Mouse (Mus musculus) G1E (cell line): ENCODE data around the gene Vapa.

Source experiments
- CTCF ChIP-seq: IDR thresholded peaks from 2 replicates; pipeline ENCODE4 v1.5.1; 2012; ENCODE audit warnings: low read depth, low read length, inconsistent platforms, mixed read lengths
- GATA1 ChIP-seq: IDR thresholded peaks from 2 replicates; pipeline ENCODE4 v1.6.1; 2012; ENCODE audit warnings: borderline replicate concordance, low read length, inconsistent platforms, mixed read lengths
- GATA2 ChIP-seq: IDR thresholded peaks from 2 replicates; pipeline ENCODE4 v1.6.1; 2012; ENCODE audit warnings: low read depth, low read length, inconsistent platforms, borderline replicate concordance
- POLR2AphosphoS5 ChIP-seq: IDR thresholded peaks from 2 replicates; pipeline ENCODE4 v1.6.1; 2012; ENCODE audit warnings: low read depth, low read length, inconsistent platforms; ENCODE audit not compliant: insufficient replicate concordance
- TAL1 ChIP-seq: conservative IDR thresholded peaks from 2 replicates; pipeline ENCODE4 v1.6.1; 2012; ENCODE audit warnings: low read depth, low read length, inconsistent platforms, mixed read lengths

DNA sequence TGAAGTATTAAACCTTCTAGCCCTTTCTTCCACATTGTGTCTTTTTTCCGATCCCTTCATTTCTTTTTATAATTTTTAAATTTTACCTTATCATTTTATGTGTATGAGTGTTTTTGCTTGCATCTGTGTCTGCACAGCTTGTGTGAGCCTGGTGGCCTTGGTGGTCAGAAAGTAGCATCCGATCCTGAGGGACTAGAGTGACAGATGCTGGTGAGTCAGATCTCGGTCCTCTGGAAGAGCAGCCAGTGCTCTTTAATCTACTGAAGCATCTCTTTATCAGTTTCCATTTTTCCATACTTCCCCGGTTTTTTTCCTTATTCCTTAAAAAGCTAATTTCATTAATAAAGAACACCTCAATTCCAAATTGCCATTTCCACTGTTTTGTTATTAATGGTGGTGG is 63.0 kb downstream of the Vapa start:
- TF ChIP-seq CTCF = no peak
- TF ChIP-seq POLR2AphosphoS5 = no peak
- no peak for TF ChIP-seq GATA1
- TF ChIP-seq TAL1 = no peak
- TF ChIP-seq GATA2 = no peak
